Mouse (Mus musculus) bone marrow macrophage, adult 2 months (primary cell): ENCODE results near the gene Mfng.

ENCODE experiments used
- CTCF ChIP-seq: IDR thresholded peaks from 2 replicates; pipeline ENCODE4 v1.5.1; 2012; ENCODE audit warnings: low read depth, mild to moderate bottlenecking, low read length, moderate library complexity
- POLR2A ChIP-seq: IDR thresholded peaks from 2 replicates; pipeline ENCODE4 v1.6.1; 2012; ENCODE audit warnings: mild to moderate bottlenecking, low read depth, low read length, borderline replicate concordance

DNA sequence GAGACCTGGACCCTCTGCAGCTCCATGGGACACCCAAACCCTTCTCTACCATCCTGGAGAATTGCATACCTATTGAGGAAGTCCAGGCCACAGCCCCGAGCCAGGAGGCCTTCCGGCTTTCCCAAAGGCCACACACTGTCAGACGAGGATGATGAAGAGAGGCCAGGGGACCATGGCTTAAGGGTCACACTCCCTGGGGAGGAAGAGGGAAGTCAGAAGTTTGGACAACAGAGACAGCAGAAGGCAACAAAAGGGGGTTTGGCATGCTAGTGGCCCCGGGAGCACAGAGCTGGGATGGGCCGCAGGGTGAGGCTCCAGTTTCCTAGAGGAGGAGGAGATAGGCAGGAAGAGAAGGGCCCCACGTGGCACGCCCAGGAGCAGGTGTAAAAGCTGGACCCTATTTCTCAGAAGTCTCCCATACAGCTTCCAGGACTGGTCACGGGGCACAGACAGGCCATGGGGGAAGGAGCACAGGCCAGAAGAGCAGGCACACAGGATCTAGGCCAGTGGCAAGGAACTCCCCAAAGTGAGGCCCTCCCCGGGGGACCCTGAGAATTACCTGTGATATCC lies 14.1 kb upstream of the Mfng start:
- no peak for TF ChIP-seq POLR2A
- no peak for TF ChIP-seq CTCF
